9 mouse cellular contexts compared by ENCODE assay signal in genomic region chr1:84695517-84696411, GRCm38 (mm10). TPM values are rescaled to one million over a fixed set of nuclear protein-coding genes. Genes with fewer than 3 reads are reported as not detected.
A peak's percentile ranks its signal among the peaks of the same experiment; 100 is the strongest.
DNase-seq lines count a peak whose midpoint lies in the region; ATAC-seq and TF ChIP-seq lines count a peak whose summit lies in the region.
"Had no signal": no experiment of that assay in that cellular context is flagged by ENCODE, and none has a peak within 500 bp of the region (broad histone marks: within the 10 kb centered on the region; RNA-seq: fewer than 3 reads in every experiment).

TSS of gene Dner (minus strand) at chr1:84696221.

- H3K27ac ChIP-seq in gastrocnemius, adult 2 months = no peak within 1 kb of the TSS
- H3K27ac ChIP-seq in hindbrain, embryonic 15.5 days (replicated peaks) = peak within 1 kb of the TSS; percentile 93
- H3K27ac ChIP-seq: macrophage had no signal

- peak within 1 kb of the TSS; percentile 88 for H3K4me2 ChIP-seq in hindbrain, embryonic 15.5 days

- H3K36me3 ChIP-seq in hindbrain, embryonic 15.5 days = no peaks in the 10 kb centered on the region

- no peaks in the 10 kb centered on the region for H3K9me3 ChIP-seq in hindbrain, embryonic 15.5 days

- H3K4me1 ChIP-seq in hindbrain, embryonic 15.5 days (replicated peaks) = peaks cover 38% of the 10 kb centered on the region

- peak within 1 kb of the TSS; percentile 62 for H3K4me3 ChIP-seq in gastrocnemius, adult 2 months
- H3K4me3 ChIP-seq in hindbrain, embryonic 15.5 days = peak within 1 kb of the TSS; percentile 72

- under 1% methylated on average over 75 of the region's 75 CpGs for WGBS in hindbrain, embryonic 15.5 days

- peak; percentile 95 for DNase-seq in ZHBTc4 (ENCODE audit: low read depth, low spot score)
- DNase-seq in cerebellum, postnatal 4 days (ENCODE audit: low spot score in 2 of 2) = peak; percentile 50 to 72
- DNase-seq in gastrocnemius, adult 2 months = peak; percentile 68
- DNase-seq in left cerebral cortex, adult 18-20 months (ENCODE audit: low spot score in 2 of 2) = peak; percentile 69 to 82
- DNase-seq in lung, postnatal 25 days (ENCODE audit: low spot score) = peak; percentile 40
- peak; percentile 41 for DNase-seq in retina, postnatal 7 days (ENCODE audit: low read depth, low spot score)
- DNase-seq in urinary bladder, postnatal 10 days (ENCODE audit: low spot score) = peak; percentile 18

- ATAC-seq in hindbrain, embryonic 15.5 days (ENCODE audit: low FRiP score, low read depth) = peak; percentile 86

- no peak for TF ChIP-seq CTCF in gastrocnemius, adult 2 months (IDR thresholded peaks at IDR 0.05)

- intact Hi-C loops in gastrocnemius, adult 2 months (cut with DNase I) = no loop called here

- no peaks in the 10 kb centered on the region for H3K27me3 ChIP-seq in hindbrain, embryonic 15.5 days

- peak within 1 kb of the TSS; percentile 98 for H3K9ac ChIP-seq in hindbrain, embryonic 15.5 days

RNA-seq across cellular contexts. Expression of gene Dner, which starts in this region (rescaled TPM):
- not detected for total RNA-seq in gastrocnemius, adult 2 months (2021)
- polyA plus RNA-seq in hindbrain, embryonic 15.5 days (2015; fragmentation: Nextera tagmentation; extraction: Ambion mirVana) = 296 and 343 TPM in 2 replicates
- 100 to 1,000 TPM; 140 to 143 TPM for total RNA-seq in left cerebral cortex, adult 18-20 months (2021)

Comparison
In these comparisons a context has a peak if more than half of its experiments do, and no peak if none do; other contexts are left out.
1. RNA of gene Dner (total RNA-seq): 140 to 143 TPM in left cerebral cortex, adult 18-20 months; not detected in gastrocnemius, adult 2 months; every median in the first group is over 100 times any median in the second.
2. Peak in DNase-seq and H3K4me3 ChIP-seq in gastrocnemius, adult 2 months; RNA of the gene not detected or under 1 TPM.
3. DNase-seq: peak in every context shown above with its lines; median percentile 95 in ZHBTc4; 76 in left cerebral cortex, adult 18-20 months; 68 in gastrocnemius, adult 2 months; 61 in cerebellum, postnatal 4 days; 41 in retina, postnatal 7 days; 40 in lung, postnatal 25 days; 18 in urinary bladder, postnatal 10 days.